Mouse (Mus musculus): ENCODE measurements around the gene Spg7.

DNA sequence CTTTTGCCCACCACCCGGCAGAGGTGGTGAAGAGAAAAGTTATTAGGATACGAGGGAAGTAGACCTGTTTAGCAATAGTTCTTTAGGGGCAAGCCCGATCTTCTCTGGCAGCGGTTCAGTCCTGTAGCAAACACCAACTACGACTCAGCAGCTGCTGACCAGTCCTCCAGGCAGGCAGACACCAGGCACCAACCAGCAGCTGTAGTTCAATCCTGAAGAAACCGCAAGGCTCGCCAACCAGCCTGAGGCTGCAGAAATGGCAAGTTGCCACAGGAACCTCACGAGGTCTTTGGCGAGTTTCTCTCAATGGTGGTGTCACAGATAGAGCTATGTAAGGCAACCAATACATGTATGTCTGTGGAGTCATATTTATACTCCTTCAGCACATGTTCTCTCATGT is 50.1 kb downstream of the Spg7 start:
- no peak for TF ChIP-seq CTCF (IDR thresholded peaks at IDR 0.05; ENCODE audit: insufficient read depth, low read depth, low read length)
- TF ChIP-seq POLR2A (IDR thresholded peaks at IDR 0.05; ENCODE audit: insufficient read depth, low read depth, low read length), result no peak

All from olfactory bulb, adult 2 months (tissue).